Mouse (Mus musculus) gastrocnemius, postnatal 4 days (tissue): ENCODE data around the gene Rasal1. TPM values are rescaled to one million over a fixed set of nuclear protein-coding genes. Genes with fewer than 3 reads are reported as not detected.

Source experiments
- DNase-seq, 2 experiments: peaks; one replicate each; pipeline ENCODE4 v3.0.0; 2021 to 2022; ENCODE audit warnings: low spot score in 2 of 2, mixed read lengths in 2 of 2
- total RNA-seq, 2 experiments: library from RNA; stranded (reverse); gene quantifications; 2 replicates each; pipeline ENCODE4 v1.2.3; 2021

Gene Rasal1
- total RNA-seq, 2 experiments from 2014 or later = not detected

DNA sequence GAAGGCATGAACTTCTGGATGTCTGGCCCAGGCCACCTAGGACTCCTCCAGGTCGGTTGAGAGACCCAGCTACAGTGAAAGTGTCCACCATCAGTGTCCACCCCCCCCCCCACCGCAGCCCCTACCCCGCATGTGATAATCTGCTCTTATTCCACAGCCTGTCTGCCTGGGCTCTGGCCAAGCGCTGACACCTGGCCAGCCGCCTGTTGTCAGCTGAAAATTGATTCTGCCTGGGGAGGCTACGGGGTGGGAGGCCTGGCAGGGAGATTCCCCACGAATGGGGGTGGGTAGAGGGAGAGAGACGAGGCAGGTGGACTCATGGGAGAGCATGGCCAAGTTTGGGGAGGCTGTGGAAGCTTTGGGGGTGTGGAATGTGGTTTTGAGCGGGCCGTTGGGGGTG, 68.5 kb downstream of the Rasal1 start:
- no peak for DNase-seq

DNA sequence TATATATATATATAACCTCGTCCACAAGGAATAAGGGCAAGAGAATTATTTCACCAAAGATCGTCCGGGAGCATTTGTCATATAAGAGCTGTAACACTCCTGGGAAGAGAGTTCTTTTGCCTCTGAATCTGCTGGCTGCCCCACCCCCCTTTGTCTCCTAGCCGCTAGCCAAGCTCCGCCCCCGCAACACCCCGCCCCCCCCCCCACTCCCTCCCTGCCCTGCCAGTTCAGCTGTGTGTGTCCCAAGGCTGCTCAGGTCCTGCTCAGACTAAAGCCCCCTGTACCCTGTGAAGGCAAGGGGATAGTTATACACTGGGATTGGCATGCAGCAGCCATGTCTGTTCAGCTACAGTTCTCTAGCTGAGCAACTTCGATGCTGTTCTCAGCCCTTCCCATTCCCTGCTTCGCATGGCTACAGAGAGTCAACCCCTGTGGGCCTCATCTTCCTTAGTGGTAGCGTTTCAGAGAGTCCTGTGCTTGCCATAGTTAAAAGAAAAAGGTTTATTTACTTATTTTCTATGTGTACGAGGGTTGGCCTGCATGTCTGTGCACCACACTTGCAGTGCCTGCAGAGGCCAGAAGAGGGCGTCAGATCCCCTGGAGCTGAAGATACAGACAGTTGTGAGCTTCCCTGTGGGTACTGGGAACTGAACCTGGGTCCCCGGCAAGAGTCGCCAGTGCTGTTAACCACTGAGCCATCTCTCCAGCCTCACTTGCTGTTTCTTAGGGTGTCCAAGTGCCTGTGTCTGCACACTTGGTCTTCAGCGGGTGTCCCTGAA, 70.2 kb downstream of the Rasal1 start:
- DNase-seq = no peak

DNA sequence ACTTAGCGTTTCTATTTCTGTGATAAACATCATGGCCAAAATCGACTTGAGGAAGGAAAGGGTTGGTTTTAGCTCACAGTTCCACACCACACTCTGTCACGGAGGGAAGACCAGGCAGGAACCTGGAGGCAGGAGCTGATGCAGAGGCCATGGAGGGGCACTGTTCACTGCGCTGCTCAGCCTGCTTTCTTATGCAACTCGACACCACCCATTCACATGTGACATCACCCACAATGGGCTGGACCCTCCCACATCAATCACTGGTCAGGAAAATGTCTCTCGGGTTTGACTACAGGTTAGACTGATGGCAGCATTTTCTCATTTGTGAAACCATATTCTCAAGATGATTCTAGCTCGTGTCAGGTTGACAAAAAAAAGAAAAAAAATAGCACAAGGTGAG, 72.4 kb downstream of the Rasal1 start:
- no peak for DNase-seq

DNA sequence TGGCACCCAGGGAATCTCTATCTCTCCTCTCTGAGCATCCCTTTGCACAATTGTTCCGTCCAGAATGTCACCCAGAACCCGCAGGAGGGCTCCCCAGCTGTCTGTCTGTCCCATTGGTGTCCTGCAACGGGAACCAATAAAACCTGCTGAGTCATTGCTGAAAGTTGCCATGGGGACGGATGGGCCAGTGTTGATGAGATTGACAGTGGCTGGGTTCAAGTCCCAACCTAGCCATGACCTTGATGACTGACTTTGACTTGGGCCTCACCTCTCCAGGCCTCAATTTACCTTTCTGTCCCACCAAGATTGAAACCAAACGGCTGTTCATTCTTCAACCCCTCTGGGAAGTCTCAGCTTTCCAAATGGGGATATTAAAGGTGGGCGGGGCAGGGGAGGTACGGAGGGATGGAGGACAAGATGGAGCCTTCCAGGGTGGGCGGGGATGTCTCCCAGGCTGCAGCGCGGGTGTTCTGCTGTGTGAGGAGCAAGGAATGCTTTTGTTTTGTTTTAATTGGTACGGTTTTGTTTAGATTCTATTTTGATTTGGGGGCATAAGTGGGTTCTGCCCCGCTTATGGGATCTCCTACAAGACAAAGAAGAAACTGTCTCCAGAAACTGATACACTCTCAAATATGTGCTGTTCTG, 77.3 kb downstream of the Rasal1 start:
- DNase-seq = no peak

Other genes starting within 250 kb of the Rasal1 start
- not detected for gene Lhx5, start 217.1 kb upstream of the Rasal1 start, total RNA-seq
- under 1 TPM; 0.32 to 0.73 TPM for gene Sdsl, start 176.0 kb upstream of the Rasal1 start, total RNA-seq
- gene Sds, start 172.3 kb upstream of the Rasal1 start, total RNA-seq = not detected
- gene Plbd2, start 145.2 kb upstream of the Rasal1 start, total RNA-seq = 10 to 100 TPM; 43.7 to 49.7 TPM
- 10 to 100 TPM; 22.7 to 30.9 TPM for gene Slc8b1, start 137.6 kb upstream of the Rasal1 start, total RNA-seq
- gene Tpcn1, start 60.1 kb upstream of the Rasal1 start, total RNA-seq = 10 to 100 TPM; 77.7 to 81.3 TPM
- under 1 TPM; 0.16 to 0.37 TPM for gene Iqcd, start 59.8 kb upstream of the Rasal1 start, total RNA-seq
- gene Rita1, start 36.2 kb upstream of the Rasal1 start, total RNA-seq = 1 to 10 TPM; 6.1 to 7.2 TPM
- 10 to 100 TPM; 28.5 to 29.5 TPM for gene Ddx54, start 36.1 kb upstream of the Rasal1 start, total RNA-seq
- gene Cfap73, start 14.6 kb upstream of the Rasal1 start, total RNA-seq = not detected
- 1 to 10 TPM in 1 of 2 experiments, under 1 TPM in 1; 0.98 to 1.9 TPM for gene Dtx1, start 63.1 kb downstream of the Rasal1 start, total RNA-seq
- gene Oas2, start 101.0 kb downstream of the Rasal1 start, total RNA-seq = under 1 TPM; 0.23 to 0.25 TPM
- not detected for gene Oas3, start 128.8 kb downstream of the Rasal1 start, total RNA-seq
- gene Oas1e, start 146.7 kb downstream of the Rasal1 start, total RNA-seq = not detected
- gene Oas1c, start 163.7 kb downstream of the Rasal1 start, total RNA-seq = under 1 TPM; 0.23 to 0.42 TPM
- gene Oas1f, start 198.6 kb downstream of the Rasal1 start, total RNA-seq = not detected
- gene Oas1h, start 212.6 kb downstream of the Rasal1 start, total RNA-seq = not detected
- not detected for gene Oas1g, start 238.8 kb downstream of the Rasal1 start, total RNA-seq